Mouse (Mus musculus) megakaryocyte, embryonic 14.5 days (primary cell): ENCODE measurements around the gene Hipk2.

ENCODE experiments used
- FLI1 ChIP-seq: IDR thresholded peaks from 2 replicates; pipeline ENCODE4 v1.6.1; 2012; ENCODE audit warnings: low read length, inconsistent platforms, mixed read lengths
- GATA1 ChIP-seq: IDR thresholded peaks from 3 replicates; pipeline ENCODE4 v1.6.1; 2012; ENCODE audit warnings: mixed read lengths, low read length, inconsistent platforms, borderline replicate concordance

DNA sequence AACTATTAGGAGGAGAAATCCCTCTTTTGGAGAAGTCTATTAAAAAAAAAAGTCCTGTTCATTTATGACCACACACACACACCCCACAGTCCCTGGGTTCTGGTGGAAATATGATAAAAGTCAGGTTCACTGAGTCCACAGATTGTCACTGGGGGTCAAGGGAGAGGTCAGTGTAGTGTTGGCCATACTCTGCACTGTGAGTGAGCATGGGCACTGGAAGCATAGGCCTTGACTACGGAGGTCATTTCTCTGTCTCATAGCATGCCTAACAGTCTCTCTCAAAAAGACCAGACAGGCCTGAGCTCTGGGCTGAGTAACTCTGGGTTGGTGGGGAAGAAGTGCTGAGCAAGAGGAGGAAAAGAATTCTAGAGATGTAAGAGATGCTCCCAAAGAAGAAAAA, 2.6 kb downstream of the Hipk2 start:
- no peak for TF ChIP-seq GATA1
- no peak for TF ChIP-seq FLI1
